Mouse (Mus musculus) stomach, postnatal 0 days (tissue): ENCODE data around the gene H2al1c. TPM values are rescaled to one million over a fixed set of nuclear protein-coding genes. Genes with fewer than 3 reads are reported as not detected.
"Not testable (repeated sequence)": the region's sequence is repeated elsewhere in the genome, so short reads cannot be mapped to it uniquely, and the experiment has no call there.

ENCODE experiments used
- ATAC-seq: fragments of 200-750 bp; cut with Nextera tagmentation; 2 replicates; pipeline ENCODE4 v1.8.0; 2017; ENCODE audit not compliant: low FRiP score, low TSS enrichment
- DNase-seq: peaks from one replicate; pipeline ENCODE4 v3.0.0-alpha.2; 2016; ENCODE audit warnings: low spot score
- H3K27ac ChIP-seq: fragments of 300-500 bp; sonication (generic); replicated peaks from 2 replicates; pipeline ENCODE4 v1.5.1; 2014; ENCODE audit warnings: mild to moderate bottlenecking, control low read depth
- H3K27me3 ChIP-seq: fragments of 300-500 bp; sonication (generic); 2 replicates; pipeline ENCODE4 v1.6.1; 2014; ENCODE audit warnings: low read length; ENCODE audit not compliant: control insufficient read depth, insufficient read depth
- H3K36me3 ChIP-seq: fragments of 300-500 bp; sonication (generic); 2 replicates; pipeline ENCODE4 v1.6.1; 2014; ENCODE audit warnings: low read length, mixed read lengths; ENCODE audit not compliant: control insufficient read depth, insufficient read depth
- H3K4me1 ChIP-seq: fragments of 300-500 bp; sonication (generic); replicated peaks from 2 replicates; pipeline ENCODE4 v1.6.1; 2014; ENCODE audit warnings: antibody characterized with exemption; ENCODE audit not compliant: control insufficient read depth, insufficient read depth
- H3K4me2 ChIP-seq: fragments of 300-500 bp; sonication (generic); replicated peaks from 2 replicates; pipeline ENCODE4 v1.6.1; 2014; ENCODE audit warnings: low read depth, mild to moderate bottlenecking, control low read depth, moderate library complexity
- H3K4me3 ChIP-seq: fragments of 300-500 bp; sonication (generic); 2 replicates; pipeline ENCODE4 v1.5.1; 2014; ENCODE audit warnings: low read depth, low read length, control low read depth
- H3K9ac ChIP-seq: fragments of 300-500 bp; sonication (generic); 2 replicates; pipeline ENCODE4 v1.6.1; 2014; ENCODE audit warnings: mild to moderate bottlenecking, low read length, control low read depth, mixed read lengths
- H3K9me3 ChIP-seq: fragments of 300-500 bp; sonication (generic); 2 replicates; pipeline ENCODE4 v1.6.1; 2016; ENCODE audit warnings: low read length; ENCODE audit not compliant: control insufficient read depth
- CTCF ChIP-seq: IDR thresholded peaks from 2 replicates; pipeline ENCODE4 v1.5.1; 2016; ENCODE audit warnings: antibody characterized with exemption, low read depth, mild to moderate bottlenecking, moderate library complexity
- EP300 ChIP-seq: optimal IDR thresholded peaks from 2 replicates; pipeline ENCODE3; 2016; ENCODE audit warnings: antibody characterized with exemption
- WGBS: fragments of 180-500 bp; shearing (Covaris S2); extraction: QIAGEN DNeasy Blood & Tissue Kit; methylation state at CpG from one replicate; pipeline ENCODE4 v1.1.7; 2014; 5-methylcytosine and 5-hydroxymethylcytosine counted together
- polyA plus RNA-seq: library from polyadenylated mRNA; unstranded; fragments of >200 nt; fragmentation: Nextera tagmentation; extraction: Ambion mirVana; gene quantifications from 2 replicates; pipeline ENCODE4 v1.2.1, GENCODE M21; 2015

H2al1c gene
- polyA plus RNA-seq, 1 experiment from 2014 or later = not detected

GRCm38 (mm10) chrX:11280741-11281140, 24.7 kb upstream of the H2al1c start:
- WGBS = 59% methylated on average over 2 of the region's 2 CpGs
- no peaks in the 10 kb centered on the region for H3K9me3 ChIP-seq
- H3K4me3 ChIP-seq = no peak overlapping the region
- no peaks in the 10 kb centered on the region for H3K36me3 ChIP-seq
- H3K4me2 ChIP-seq = no peak overlapping the region
- H3K9ac ChIP-seq = no peak overlapping the region
- TF ChIP-seq CTCF (no peak), EP300 (no peak)
- H3K27ac ChIP-seq = no peak overlapping the region
- DNase-seq (no peak), ATAC-seq (no peak)
- H3K4me1 ChIP-seq = no peaks in the 10 kb centered on the region
- H3K27me3 ChIP-seq = no peaks in the 10 kb centered on the region

- Histone ChIP-seq H3K9ac (no peak overlapping the region), H3K36me3 (no peaks in the 10 kb centered on the region), H3K27ac (no peak overlapping the region), H3K9me3 (no peaks in the 10 kb centered on the region), H3K4me3 (no peak overlapping the region), H3K27me3 (no peaks in the 10 kb centered on the region), H3K4me1 (no peaks in the 10 kb centered on the region), H3K4me2 (no peak overlapping the region)
- ATAC-seq = 0 out of 2 replicates have a peak, but pooled peaks have one; percentile 29
- peak; percentile 14 for DNase-seq
- 56% methylated on average over 14 of the region's 14 CpGs for WGBS
- TF ChIP-seq CTCF = no peak
- TF ChIP-seq EP300 = no peak
Measured at GRCm38 (mm10) chrX:11288306-11288882, 17.1 kb upstream of the H2al1c start.

DNA sequence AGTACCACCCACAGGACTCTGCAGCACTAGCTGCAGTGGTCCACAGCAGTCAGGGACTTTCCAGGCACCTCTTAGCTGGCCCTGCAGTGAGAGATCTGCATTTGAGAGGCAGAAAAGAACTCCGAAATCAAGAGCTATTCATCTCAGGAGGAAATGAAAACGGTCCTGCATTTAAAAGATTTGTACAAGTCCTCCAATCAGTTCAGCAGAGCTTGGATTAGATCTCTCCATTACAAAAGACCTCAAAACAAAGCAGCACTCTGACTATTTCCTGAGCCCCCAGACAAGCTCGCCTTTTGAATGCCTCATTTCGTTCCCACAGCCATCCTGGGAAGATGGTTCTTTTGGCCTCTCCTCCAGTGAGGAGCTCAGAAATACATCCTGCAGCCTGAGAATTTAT, 16.2 kb upstream of the H2al1c start:
- no peaks in the 10 kb centered on the region for H3K9me3 ChIP-seq
- no peaks in the 10 kb centered on the region for H3K36me3 ChIP-seq
- TF ChIP-seq CTCF = no peak
- no peak for TF ChIP-seq EP300
- H3K4me1 ChIP-seq = no peaks in the 10 kb centered on the region
- H3K4me2 ChIP-seq = no peak overlapping the region
- no peaks in the 10 kb centered on the region for H3K27me3 ChIP-seq
- no peak overlapping the region for H3K9ac ChIP-seq
- 66% methylated on average over 4 of the region's 4 CpGs for WGBS
- H3K4me3 ChIP-seq = no peak overlapping the region
- no peak overlapping the region for H3K27ac ChIP-seq
- DNase-seq = no peak
- ATAC-seq = no peak

- not testable (repeated sequence) for H3K27me3 ChIP-seq, H3K4me2 ChIP-seq, H3K4me3 ChIP-seq, H3K4me1 ChIP-seq, H3K9ac ChIP-seq, H3K9me3 ChIP-seq, DNase-seq, H3K36me3 ChIP-seq, ATAC-seq, H3K27ac ChIP-seq
- WGBS = no CpG with 5 or more reads among the region's 3 CpGs
Measured at GRCm38 (mm10) chrX:11298957-11299356, 6.5 kb upstream of the H2al1c start, which contains the start of gene H2al1a. H2al1a (plus strand) TSS chrX:11299257.

DNA sequence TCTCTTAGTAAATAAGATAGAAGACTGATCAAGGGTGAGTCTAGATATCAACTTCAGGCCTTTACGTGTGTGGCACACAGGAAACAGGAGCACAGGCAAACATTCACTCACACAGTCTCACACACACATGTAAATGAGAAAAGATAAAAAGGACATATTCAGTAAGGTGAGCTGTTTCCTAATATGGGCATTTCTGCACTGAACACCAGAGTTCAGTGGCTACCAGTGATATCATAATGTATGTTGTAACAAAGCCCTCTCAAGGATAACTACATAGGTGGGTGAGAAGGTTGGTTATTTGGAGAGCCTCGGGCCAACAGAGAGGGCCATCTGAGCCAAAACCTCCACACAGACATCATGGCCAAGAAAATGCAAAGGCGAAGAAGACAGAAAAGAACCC, 3.3 kb upstream of the H2al1c start, which contains the start of gene H2al1b:
Gene H2al1b, plus strand, starts transcription at position 301 of the 400 bp plus-strand sequence.
- not testable (repeated sequence) for H3K27me3 ChIP-seq, H3K4me2 ChIP-seq, ATAC-seq, H3K4me3 ChIP-seq, DNase-seq, H3K27ac ChIP-seq, H3K4me1 ChIP-seq, H3K9ac ChIP-seq, H3K9me3 ChIP-seq, H3K36me3 ChIP-seq
- WGBS = 83% methylated on average over 1 of the region's 3 CpGs

GRCm38 (mm10) chrX:11308524-11308923, 3.1 kb downstream of the H2al1c start, which contains the start of gene H2al1d:
H2al1d (plus strand) TSS chrX:11308824.
- not testable (repeated sequence) for H3K36me3 ChIP-seq, DNase-seq, H3K27ac ChIP-seq, H3K9ac ChIP-seq, H3K9me3 ChIP-seq, H3K4me3 ChIP-seq, H3K4me1 ChIP-seq, H3K27me3 ChIP-seq, H3K4me2 ChIP-seq, ATAC-seq
- no CpG with 5 or more reads among the region's 6 CpGs for WGBS

GRCm38 (mm10) chrX:11311634-11312033, 6.2 kb downstream of the H2al1c start, which contains the start of gene H2al1e:
H2al1e (plus strand) TSS chrX:11311934.
- H3K27ac ChIP-seq, H3K4me1 ChIP-seq, H3K36me3 ChIP-seq, H3K9me3 ChIP-seq, H3K27me3 ChIP-seq, H3K4me2 ChIP-seq, H3K9ac ChIP-seq, ATAC-seq, H3K4me3 ChIP-seq, DNase-seq: not testable (repeated sequence)
- no CpG with 5 or more reads among the region's 3 CpGs for WGBS

DNA sequence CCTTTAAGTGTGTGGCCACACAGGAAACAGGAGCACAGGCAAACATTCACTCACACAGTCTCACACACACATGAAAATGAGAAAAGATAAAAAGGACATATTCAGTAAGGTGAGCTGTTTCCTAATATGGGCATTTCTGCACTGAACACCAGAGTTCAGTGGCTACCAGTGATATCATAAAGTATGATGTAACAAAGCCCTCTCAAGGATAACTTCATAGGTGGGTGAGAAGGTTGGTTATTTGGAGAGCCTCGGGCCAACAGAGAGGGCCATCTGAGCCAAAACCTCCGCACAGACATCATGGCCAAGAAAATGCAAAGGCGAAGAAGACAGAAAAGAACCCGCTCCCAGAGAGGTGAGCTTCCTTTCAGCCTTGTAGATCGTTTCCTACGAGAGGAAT, 9.4 kb downstream of the H2al1c start, which contains the start of gene H2al1f:
Gene H2al1f, plus strand, starts transcription at position 301 of the 400 bp plus-strand sequence.
- no CpG with 5 or more reads among the region's 6 CpGs for WGBS

DNA sequence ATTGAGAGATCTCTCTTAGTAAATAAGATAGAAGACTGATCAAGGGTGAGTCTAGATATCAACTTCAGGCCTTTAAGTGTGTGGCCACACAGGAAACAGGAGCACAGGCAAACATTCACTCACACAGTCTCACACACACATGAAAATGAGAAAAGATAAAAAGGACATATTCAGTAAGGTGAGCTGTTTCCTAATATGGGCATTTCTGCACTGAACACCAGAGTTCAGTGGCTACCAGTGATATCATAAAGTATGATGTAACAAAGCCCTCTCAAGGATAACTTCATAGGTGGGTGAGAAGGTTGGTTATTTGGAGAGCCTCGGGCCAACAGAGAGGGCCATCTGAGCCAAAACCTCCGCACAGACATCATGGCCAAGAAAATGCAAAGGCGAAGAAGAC, 12.5 kb downstream of the H2al1c start, which contains the start of gene H2al1g:
Gene H2al1g, plus strand, starts transcription at position 301 of the 400 bp plus-strand sequence.
- DNase-seq, H3K36me3 ChIP-seq, ATAC-seq, H3K27me3 ChIP-seq, H3K4me1 ChIP-seq, H3K9me3 ChIP-seq, H3K27ac ChIP-seq, H3K9ac ChIP-seq, H3K4me2 ChIP-seq, H3K4me3 ChIP-seq: not testable (repeated sequence)
- no CpG with 5 or more reads among the region's 3 CpGs for WGBS

More for the DNA sequence above, 9.4 kb downstream of the H2al1c start, which contains the start of gene H2al1f:
- not testable (repeated sequence) for H3K27ac ChIP-seq, H3K9ac ChIP-seq, H3K36me3 ChIP-seq, DNase-seq, H3K27me3 ChIP-seq, H3K9me3 ChIP-seq, H3K4me2 ChIP-seq, ATAC-seq, H3K4me3 ChIP-seq, H3K4me1 ChIP-seq
